Mouse (Mus musculus) adrenal gland, postnatal 10 days (tissue): Measurements from ENCODE around the gene Fosl2. TPM values are rescaled to one million over a fixed set of nuclear protein-coding genes. Genes with fewer than 3 reads are reported as not detected.

Experiments used
- DNase-seq: peaks from one replicate; pipeline ENCODE4 v3.0.0; 2021; ENCODE audit warnings: mixed read lengths
- total RNA-seq, 2 experiments: library from RNA; stranded (reverse); gene quantifications; 2 replicates each; pipeline ENCODE4 v1.2.3; 2021

Gene Fosl2
- total RNA-seq, 2 experiments from 2014 or later = 167 to 194 TPM

GRCm38 (mm10) chr5:32133549-32134004 is 2.0 kb upstream of the Fosl2 start:
- DNase-seq = peak; percentile 90

GRCm38 (mm10) chr5:32134051-32134732 is 1.4 kb upstream of the Fosl2 start:
- no peak for DNase-seq

DNA sequence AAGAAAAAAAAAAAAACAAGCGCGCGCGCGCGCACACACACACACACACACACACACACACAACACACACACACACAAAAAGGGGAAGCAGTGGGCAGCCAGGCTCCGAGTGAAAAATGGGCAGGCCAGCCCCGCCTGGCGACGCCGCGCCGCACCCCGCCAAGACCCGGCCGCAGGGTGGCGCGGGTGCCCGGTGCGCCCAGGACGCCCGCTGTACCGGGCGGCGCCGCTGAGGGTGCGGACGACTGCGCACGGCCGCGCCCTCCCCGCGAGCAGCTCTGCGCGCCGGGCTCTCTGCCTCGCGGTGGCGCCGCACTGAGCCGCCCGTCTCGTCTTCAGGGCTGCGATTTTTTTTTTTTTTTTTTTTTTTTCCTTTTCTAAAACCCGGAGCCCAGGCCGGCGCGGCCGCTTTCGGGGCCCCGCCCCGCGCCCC is 682 bp upstream of the Fosl2 start:
- peak; percentile 85 for DNase-seq

GRCm38 (mm10) chr5:32136301-32136863 is 781 bp downstream of the Fosl2 start:
- DNase-seq = peak; percentile 83

GRCm38 (mm10) chr5:32137106-32137522 is 1.5 kb downstream of the Fosl2 start:
- DNase-seq = peak; percentile 70

- DNase-seq = peak; percentile 65
Observed at GRCm38 (mm10) chr5:32138446-32139195, 3.0 kb downstream of the Fosl2 start.

- DNase-seq = peak; percentile 79
Observed at GRCm38 (mm10) chr5:32139516-32140037, 4.0 kb downstream of the Fosl2 start.

DNA sequence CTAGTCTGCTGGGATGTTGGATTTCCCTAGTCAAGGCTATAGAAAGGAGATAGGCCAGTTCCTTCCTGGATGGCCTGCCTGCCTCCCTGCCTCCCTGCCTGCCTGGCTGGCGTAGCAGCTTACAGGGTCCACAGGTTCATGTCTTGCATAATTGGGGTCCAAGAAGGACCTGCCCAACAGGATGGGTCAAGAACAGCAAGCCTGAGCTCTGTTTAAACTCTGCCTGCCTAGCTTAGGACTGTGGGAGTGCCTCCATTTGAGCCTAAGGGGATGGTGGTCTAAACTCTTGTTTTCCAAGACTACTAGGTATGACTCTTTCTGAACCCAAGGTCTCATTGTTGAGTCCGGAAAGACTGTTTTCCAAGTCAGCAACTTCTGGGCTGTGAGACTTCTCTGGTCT is 6.3 kb downstream of the Fosl2 start:
- DNase-seq = no peak

- no peak for DNase-seq
Observed at GRCm38 (mm10) chr5:32143433-32143970, 7.9 kb downstream of the Fosl2 start.

DNA sequence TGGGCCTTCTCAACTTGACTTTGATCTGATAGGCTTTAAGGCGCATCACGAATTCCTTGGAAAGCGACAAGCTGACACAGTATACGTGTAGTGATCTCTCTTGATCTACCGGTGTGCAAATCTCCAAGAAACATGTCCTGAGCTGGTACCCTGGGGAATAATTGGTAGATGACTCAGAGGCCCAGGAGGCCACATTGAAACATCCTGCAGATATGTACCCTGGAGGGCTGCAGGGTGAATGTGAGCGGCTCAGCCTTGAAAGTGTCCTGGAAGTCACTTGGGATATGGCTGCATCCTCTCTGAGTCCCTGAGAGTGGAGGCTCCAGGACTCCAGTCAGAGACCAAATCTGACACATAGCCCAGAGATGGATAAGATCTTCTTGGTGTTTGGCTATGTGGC is 10.7 kb downstream of the Fosl2 start:
- peak; percentile 19 for DNase-seq

- DNase-seq = peak; percentile 5
Observed at GRCm38 (mm10) chr5:32148593-32148992, 13.0 kb downstream of the Fosl2 start.

GRCm38 (mm10) chr5:32151244-32151643 is 15.6 kb downstream of the Fosl2 start:
- DNase-seq = peak; percentile 5

DNA sequence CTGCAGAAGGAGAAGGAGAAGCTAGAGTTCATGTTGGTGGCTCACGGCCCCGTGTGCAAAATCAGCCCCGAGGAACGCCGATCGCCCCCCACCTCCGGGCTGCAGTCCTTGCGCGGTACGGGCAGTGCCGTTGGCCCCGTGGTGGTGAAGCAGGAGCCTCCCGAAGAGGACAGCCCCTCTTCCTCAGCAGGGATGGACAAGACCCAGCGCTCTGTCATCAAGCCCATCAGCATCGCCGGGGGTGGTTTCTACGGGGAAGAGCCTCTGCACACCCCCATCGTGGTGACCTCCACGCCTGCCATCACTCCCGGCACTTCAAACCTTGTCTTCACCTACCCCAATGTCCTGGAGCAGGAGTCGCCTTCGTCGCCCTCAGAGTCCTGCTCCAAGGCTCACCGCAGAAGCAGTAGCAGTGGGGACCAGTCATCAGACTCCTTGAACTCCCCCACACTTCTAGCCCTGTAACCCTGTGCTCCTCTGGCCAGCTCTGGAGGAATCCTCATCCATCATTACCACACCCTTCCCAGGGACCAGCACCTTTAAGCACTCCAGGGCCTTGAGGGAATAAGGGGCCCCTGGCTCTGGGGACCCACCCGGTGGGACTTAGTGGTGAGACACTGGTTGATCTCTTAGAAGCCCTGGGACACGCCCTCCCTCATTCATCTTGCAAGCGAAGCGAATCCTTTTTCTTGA is 17.3 kb downstream of the Fosl2 start:
- no peak for DNase-seq

GRCm38 (mm10) chr5:32153418-32153740 is 17.8 kb downstream of the Fosl2 start:
- no peak for DNase-seq

GRCm38 (mm10) chr5:32153791-32154490 is 18.3 kb downstream of the Fosl2 start:
- no peak for DNase-seq

GRCm38 (mm10) chr5:32154931-32155688 is 19.5 kb downstream of the Fosl2 start:
- no peak for DNase-seq

- DNase-seq = no peak
Observed at GRCm38 (mm10) chr5:32155927-32156326, 20.3 kb downstream of the Fosl2 start.

DNA sequence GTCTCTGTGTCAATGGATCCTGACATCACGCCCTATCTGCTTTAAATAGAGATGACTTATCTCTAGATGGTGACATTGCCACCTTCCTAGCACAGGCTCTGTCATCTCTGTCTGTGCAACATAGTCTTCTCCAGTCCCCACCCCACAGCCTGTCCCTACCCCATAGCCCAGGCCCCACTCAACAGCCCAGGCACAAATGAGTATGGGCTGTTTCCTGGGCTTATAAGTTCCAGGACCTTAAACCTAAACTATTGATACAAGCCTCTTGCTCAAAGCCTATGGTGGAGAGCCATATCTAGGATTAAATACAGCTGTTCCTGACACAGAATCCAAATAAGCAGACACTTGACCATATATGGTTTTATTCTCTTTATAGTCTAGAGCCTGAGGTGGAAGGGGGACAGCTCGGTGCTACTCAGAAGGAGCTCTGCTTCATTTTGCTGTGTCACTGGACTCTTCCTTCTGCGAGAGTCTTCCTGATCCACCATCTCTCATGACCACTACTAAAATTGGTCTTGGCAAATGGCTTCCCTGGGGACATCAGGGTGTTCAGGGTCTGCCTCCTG is 28.0 kb downstream of the Fosl2 start:
- no peak for DNase-seq

GRCm38 (mm10) chr5:32172188-32172587 is 36.6 kb downstream of the Fosl2 start:
- no peak for DNase-seq

GRCm38 (mm10) chr5:32176800-32177199 is 41.2 kb downstream of the Fosl2 start:
- DNase-seq = no peak
